Mouse (Mus musculus) ES-E14 (cell line): ENCODE results near the gene Phb2.

Experiments used
- CHD2 ChIP-seq: IDR thresholded peaks from 2 replicates; pipeline ENCODE4 v1.6.1; 2014; ENCODE audit warnings: mild to moderate bottlenecking, low read depth, low read length, inconsistent platforms
- HCFC1 ChIP-seq: IDR thresholded peaks from 2 replicates; pipeline ENCODE4 v1.6.1; 2012; ENCODE audit warnings: low read length, inconsistent platforms, borderline replicate concordance; ENCODE audit not compliant: insufficient read depth
- MAFK ChIP-seq: IDR thresholded peaks from 2 replicates; pipeline ENCODE4 v1.6.1; 2014; ENCODE audit warnings: mild to moderate bottlenecking, low read depth, low read length, inconsistent platforms; ENCODE audit not compliant: insufficient read depth
- ZC3H11A ChIP-seq: IDR thresholded peaks from 2 replicates; pipeline ENCODE4 v1.6.1; 2012; ENCODE audit warnings: low read depth, mild to moderate bottlenecking, inconsistent platforms, low read length, borderline replicate concordance
- ZNF384 ChIP-seq: IDR thresholded peaks from 2 replicates; pipeline ENCODE4 v1.6.1; 2012; ENCODE audit warnings: low read depth, low read length, inconsistent platforms

- TF ChIP-seq ZC3H11A (no peak), MAFK (no peak), HCFC1 (no peak), CHD2 (no peak), ZNF384 (no peak)
These were observed 9.9 kb upstream of the Phb2 start for GRCm38 (mm10) chr6:124702102-124702783.
